Mouse (Mus musculus) cerebellum, adult 11 months (tissue): ENCODE measurements at regions not wholly inside any gene's neighbourhood (a gene's known extent, or its start where the extent isn't known, plus 50 kb on each side); places are given as distances from the start of the nearest gene placed in this dataset.
A peak's percentile ranks its signal among the peaks of the same experiment; 100 is the strongest.

Experiments used
- DNase-seq: peaks from one replicate; pipeline ENCODE4 v3.0.0; 2022

- DNase-seq = no peak
Observed at GRCm38 (mm10) chr13:72947374-72948165, 312.7 kb upstream of the Irx4 start.

- no peak for DNase-seq
Observed at GRCm38 (mm10) chr13:72958616-72959518, 301.4 kb upstream of the Irx4 start.

- DNase-seq = no peak
Observed at GRCm38 (mm10) chr13:72961291-72961690, 299.0 kb upstream of the Irx4 start.

- DNase-seq = no peak
Observed at GRCm38 (mm10) chr13:72972165-72972564, 288.1 kb upstream of the Irx4 start.

GRCm38 (mm10) chr13:72972894-72973293 lies 287.4 kb upstream of the Irx4 start:
- no peak for DNase-seq

- DNase-seq = no peak
Observed at GRCm38 (mm10) chr13:72977213-72977612, 283.1 kb upstream of the Irx4 start.

GRCm38 (mm10) chr13:72977971-72978370 lies 282.3 kb upstream of the Irx4 start:
- no peak for DNase-seq

GRCm38 (mm10) chr13:72978966-72979365 lies 281.3 kb upstream of the Irx4 start:
- DNase-seq = no peak

GRCm38 (mm10) chr13:72992589-72993409 lies 267.5 kb upstream of the Irx4 start:
- no peak for DNase-seq

GRCm38 (mm10) chr13:72993410-72993858 lies 266.8 kb upstream of the Irx4 start:
- no peak for DNase-seq

- no peak for DNase-seq
Observed at GRCm38 (mm10) chr13:72994538-72994937, 265.7 kb upstream of the Irx4 start.

GRCm38 (mm10) chr13:73008856-73009546 lies 251.3 kb upstream of the Irx4 start:
- DNase-seq = no peak

- DNase-seq = no peak
Observed at GRCm38 (mm10) chr13:73009547-73010475, 250.5 kb upstream of the Irx4 start.

- DNase-seq = no peak
Observed at GRCm38 (mm10) chr13:73019181-73019580, 241.1 kb upstream of the Irx4 start.

- DNase-seq = no peak
Observed at GRCm38 (mm10) chr13:73031217-73031616, 229.1 kb upstream of the Irx4 start.

- DNase-seq = peak; percentile 22
Observed at GRCm38 (mm10) chr13:73033055-73033454, 227.2 kb upstream of the Irx4 start.

- no peak for DNase-seq
Observed at GRCm38 (mm10) chr13:73034065-73034831, 226.0 kb upstream of the Irx4 start.

GRCm38 (mm10) chr13:73034886-73035285 lies 225.4 kb upstream of the Irx4 start:
- DNase-seq = no peak

- DNase-seq = no peak
Observed at GRCm38 (mm10) chr13:73035336-73035940, 224.8 kb upstream of the Irx4 start.

- DNase-seq = no peak
Observed at GRCm38 (mm10) chr13:73039731-73040130, 220.5 kb upstream of the Irx4 start.
